Mouse (Mus musculus) kidney, adult 11 months (tissue): Measurements from ENCODE around the gene Oit1.

Source experiments
- DNase-seq: peaks from one replicate; pipeline ENCODE4 v3.0.0; 2022

The Oit1 gene

GRCm38 (mm10) chr14:8334511-8334910 lies 44.0 kb downstream of the Oit1 start:
- DNase-seq = no peak

- DNase-seq = peak; percentile 87
Observed at GRCm38 (mm10) chr14:8332314-8333252, 46.0 kb downstream of the Oit1 start.

GRCm38 (mm10) chr14:8331307-8331905 lies 47.1 kb downstream of the Oit1 start:
- DNase-seq = peak; percentile 98

- peak; percentile 67 for DNase-seq
Observed at GRCm38 (mm10) chr14:8330390-8330789, 48.2 kb downstream of the Oit1 start.

GRCm38 (mm10) chr14:8329552-8329951 lies 49.0 kb downstream of the Oit1 start:
- DNase-seq = no peak

GRCm38 (mm10) chr14:8327371-8327770 lies 51.2 kb downstream of the Oit1 start:
- peak; percentile 88 for DNase-seq

GRCm38 (mm10) chr14:8326961-8327360 lies 51.6 kb downstream of the Oit1 start:
- peak; percentile 91 for DNase-seq

GRCm38 (mm10) chr14:8325746-8326145 lies 52.8 kb downstream of the Oit1 start:
- no peak for DNase-seq

- peak; percentile 83 for DNase-seq
Observed at GRCm38 (mm10) chr14:8320528-8320927, 58.0 kb downstream of the Oit1 start.

GRCm38 (mm10) chr14:8317194-8318097 lies 61.1 kb downstream of the Oit1 start, which contains the start of gene Fam107a:
Gene Fam107a (minus strand): TSS chr14:8318023.
- DNase-seq = peak; percentile 61

GRCm38 (mm10) chr14:8316366-8317193 lies 62.0 kb downstream of the Oit1 start:
- peak; percentile 64 for DNase-seq

- DNase-seq = peak; percentile 72
Observed at GRCm38 (mm10) chr14:8315169-8315568, 63.4 kb downstream of the Oit1 start.

GRCm38 (mm10) chr14:8314536-8314935 lies 64.0 kb downstream of the Oit1 start:
- DNase-seq = no peak

- DNase-seq = no peak
Observed at GRCm38 (mm10) chr14:8313877-8314276, 64.7 kb downstream of the Oit1 start.

- DNase-seq = peak; percentile 15
Observed at GRCm38 (mm10) chr14:8309621-8310141, 68.9 kb downstream of the Oit1 start.

- no peak for DNase-seq
Observed at GRCm38 (mm10) chr14:8308650-8309049, 69.9 kb downstream of the Oit1 start.

- DNase-seq = no peak
Observed at GRCm38 (mm10) chr14:8306884-8307283, 71.7 kb downstream of the Oit1 start.

GRCm38 (mm10) chr14:8305014-8305413 lies 73.5 kb downstream of the Oit1 start:
- DNase-seq = peak; percentile 19

- peak; percentile 39 for DNase-seq
Observed at GRCm38 (mm10) chr14:8304082-8304481, 74.5 kb downstream of the Oit1 start.

GRCm38 (mm10) chr14:8302687-8303086 lies 75.9 kb downstream of the Oit1 start:
- peak; percentile 3 for DNase-seq

GRCm38 (mm10) chr14:8300281-8300680 lies 78.3 kb downstream of the Oit1 start:
- DNase-seq = peak; percentile 55
